Mouse (Mus musculus): Measurements from ENCODE around the gene Prss53.

DNA sequence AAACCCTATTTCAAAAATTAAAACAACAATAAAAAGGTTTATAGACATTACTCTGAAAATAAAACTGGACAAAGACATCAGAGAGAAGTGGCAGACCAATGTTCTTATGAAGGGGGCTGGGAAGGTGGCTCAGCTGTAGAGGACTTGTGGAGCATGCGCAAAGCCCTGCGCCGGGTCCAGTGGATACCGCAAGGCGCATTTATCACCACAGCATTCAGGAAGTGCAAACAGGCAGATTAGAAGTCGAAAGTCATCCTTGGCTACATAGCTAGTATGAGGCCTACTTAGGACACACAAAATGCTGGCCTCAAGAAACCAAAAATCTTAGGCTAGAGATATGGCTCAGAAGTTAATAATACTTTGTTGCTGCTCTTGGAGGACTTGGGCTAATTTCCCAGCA, 32.5 kb downstream of the Prss53 start:
- TF ChIP-seq CTCF (IDR thresholded peaks at IDR 0.05) = no peak
- no peak for TF ChIP-seq EP300 (IDR thresholded peaks at IDR 0.05)
